Mouse (Mus musculus): ENCODE results near the gene Synpo2l.

DNA sequence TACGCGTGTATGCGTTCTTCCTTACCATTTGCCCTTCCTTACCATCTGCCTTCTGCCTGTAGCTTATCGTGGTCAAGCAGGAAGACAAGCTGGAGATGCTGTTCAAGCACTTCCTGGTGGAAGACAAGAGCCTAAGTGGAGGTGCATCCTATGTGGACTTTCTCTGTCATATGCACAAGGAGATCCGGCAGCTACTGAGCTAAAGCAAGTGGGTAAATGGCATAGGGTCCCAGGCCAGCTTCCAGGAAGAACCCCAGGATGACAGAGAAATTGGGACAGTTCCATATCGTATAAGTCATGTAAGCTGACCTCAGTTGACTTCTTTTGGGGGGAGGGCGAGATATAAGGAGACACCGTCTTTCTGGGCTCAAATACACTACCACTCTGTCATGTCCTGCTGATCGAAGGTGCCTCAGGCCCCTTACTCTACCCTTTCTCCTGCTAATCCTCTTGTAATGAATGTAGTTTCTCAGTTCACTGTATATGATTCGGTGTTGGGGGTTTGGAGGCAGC, 25.5 kb upstream of the Synpo2l start:
- TF ChIP-seq CTCF (IDR thresholded peaks at IDR 0.05; ENCODE audit: control insufficient read depth, insufficient read depth, insufficient replicate concordance, low read depth, low read length) (no peak), POLR2A (IDR thresholded peaks at IDR 0.05; ENCODE audit: control insufficient read depth, low read depth, low read length) (no peak)

All from testis, adult 2 months (tissue).